Mouse (Mus musculus) cortical plate, adult 2 months (tissue): Measurements from ENCODE around the gene Gm7929.
"Not testable (repeated sequence)": the region's sequence is repeated elsewhere in the genome, so short reads cannot be mapped to it uniquely, and the experiment has no call there.

ENCODE experiments used
- CTCF ChIP-seq: fragments of 200-500 bp; IDR thresholded peaks from 2 replicates; pipeline ENCODE4 v1.5.1; 2011; ENCODE audit warnings: mild to moderate bottlenecking, control low read depth, low read length; ENCODE audit not compliant: insufficient read depth; ENCODE audit errors: extremely low read depth
- POLR2A ChIP-seq: fragments of 200-500 bp; IDR thresholded peaks from 2 replicates; pipeline ENCODE4 v1.6.1; 2011; ENCODE audit warnings: mild to moderate bottlenecking, low read length, control low read depth; ENCODE audit not compliant: insufficient read depth; ENCODE audit errors: extremely low read depth

DNA sequence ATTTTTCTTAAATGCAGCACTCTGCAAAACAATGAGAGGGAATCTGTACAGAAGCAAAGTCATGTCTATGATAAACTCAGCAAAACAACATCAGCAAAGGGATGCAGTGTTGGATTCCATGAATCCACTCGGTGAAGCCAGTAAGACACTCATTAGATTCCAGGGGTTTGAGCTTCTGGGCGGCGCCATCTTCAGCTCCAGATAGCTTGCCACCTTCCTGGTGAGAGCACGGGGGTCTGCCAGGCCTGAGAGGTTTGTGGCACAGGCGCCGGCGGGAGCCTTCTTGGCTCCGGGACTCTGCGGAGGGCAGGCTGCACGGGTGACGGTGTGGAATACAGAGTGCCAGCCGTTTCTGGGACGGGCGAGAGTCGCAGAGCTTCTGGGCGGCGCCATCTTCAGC is 27.0 kb downstream of the Gm7929 start:
- TF ChIP-seq CTCF, POLR2A: not testable (repeated sequence)
